Mouse (Mus musculus) heart, embryonic 16.5 days (tissue): ENCODE measurements around the gene Rs1. TPM values are rescaled to one million over a fixed set of nuclear protein-coding genes. Genes with fewer than 3 reads are reported as not detected.
"Not testable (repeated sequence)": the region's sequence is repeated elsewhere in the genome, so short reads cannot be mapped to it uniquely, and the experiment has no call there.

Experiments
- ATAC-seq: fragments of 200-750 bp; cut with Nextera tagmentation; replicated peaks from 2 replicates; pipeline ENCODE4 v1.8.0; 2017; ENCODE audit warnings: moderate number of reproducible peaks; ENCODE audit not compliant: insufficient read depth, low FRiP score; ENCODE audit errors: extremely low read depth
- H3K27ac ChIP-seq: fragments of 300-500 bp; sonication (generic); 2 replicates; pipeline ENCODE4 v1.5.1; 2014; ENCODE audit warnings: mild to moderate bottlenecking, low read length, control low read depth, moderate library complexity
- H3K27me3 ChIP-seq: fragments of 300-500 bp; sonication (generic); 2 replicates; pipeline ENCODE4 v1.6.1; 2014; ENCODE audit warnings: low read length, mixed read lengths; ENCODE audit not compliant: control insufficient read depth, insufficient read depth
- H3K36me3 ChIP-seq: fragments of 300-500 bp; sonication (generic); 2 replicates; pipeline ENCODE4 v1.6.1; 2014; ENCODE audit not compliant: control insufficient read depth, insufficient read depth
- H3K4me1 ChIP-seq: fragments of 300-500 bp; sonication (generic); 2 replicates; pipeline ENCODE4 v1.6.1; 2014; ENCODE audit warnings: low read length, mixed read lengths; ENCODE audit not compliant: control insufficient read depth, insufficient read depth
- H3K4me2 ChIP-seq: fragments of 300-500 bp; sonication (generic); 2 replicates; pipeline ENCODE4 v1.6.1; 2014; ENCODE audit warnings: low read depth, mild to moderate bottlenecking, control low read depth, low read length
- H3K4me3 ChIP-seq: fragments of 300-500 bp; sonication (generic); 2 replicates; pipeline ENCODE4 v1.5.1; 2014; ENCODE audit warnings: mild to moderate bottlenecking, control low read depth, low read length
- H3K9ac ChIP-seq: fragments of 300-500 bp; sonication (generic); 2 replicates; pipeline ENCODE4 v1.6.1; 2014; ENCODE audit warnings: low read length, control low read depth
- H3K9me3 ChIP-seq: fragments of 300-500 bp; sonication (generic); replicated peaks from 2 replicates; pipeline ENCODE4 v1.6.1; 2016; ENCODE audit warnings: low read length; ENCODE audit not compliant: control insufficient read depth
- WGBS: fragments of 180-500 bp; shearing (Covaris S2); extraction: QIAGEN DNeasy Blood & Tissue Kit; methylation state at CpG from one replicate; pipeline ENCODE4 v1.1.7; 2014; 5-methylcytosine and 5-hydroxymethylcytosine counted together
- polyA plus RNA-seq: library from polyadenylated mRNA; unstranded; fragments of >200 nt; fragmentation: Nextera tagmentation; extraction: Ambion mirVana; gene quantifications from 2 replicates; pipeline ENCODE4 v1.2.1, GENCODE M21; 2015

Gene Rs1
- 0.02 TPM in 1 of 2 replicates, not detected in the other for polyA plus RNA-seq

DNA sequence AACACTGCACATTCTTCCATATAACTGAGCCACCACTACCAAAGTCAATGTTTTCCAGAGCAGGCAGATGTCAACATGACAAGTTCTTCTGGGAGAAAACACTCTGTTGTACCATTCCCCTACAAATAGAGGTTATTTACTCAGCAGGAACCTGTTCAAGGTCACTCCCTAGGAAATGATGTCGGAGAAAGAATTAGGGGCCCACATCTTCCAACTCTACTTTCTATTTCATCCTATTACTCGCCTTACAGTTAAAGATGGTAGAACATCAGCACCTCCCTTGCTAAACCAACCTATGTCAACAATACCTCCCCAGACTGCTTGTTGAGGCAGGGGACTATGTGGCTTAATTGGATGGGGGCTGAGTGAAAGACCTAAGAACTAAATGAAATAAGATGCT, at the start of gene Rs1:
Gene Rs1, plus strand, starts transcription at position 301 of the 400 bp plus-strand sequence.
- no peak for ATAC-seq
- Histone ChIP-seq H3K4me2 (peak within 1 kb of the TSS; percentile 52), H3K36me3 (no peaks in the 10 kb centered on the region), H3K4me1 (no peaks in the 10 kb centered on the region), H3K27ac (no peak within 1 kb of the TSS), H3K9me3 (no peaks in the 10 kb centered on the region), H3K4me3 (peak within 1 kb of the TSS; percentile 60), H3K27me3 (no peaks in the 10 kb centered on the region), H3K9ac (no peak within 1 kb of the TSS)
- WGBS, result 80% methylated on average over 2 of the region's 2 CpGs

DNA sequence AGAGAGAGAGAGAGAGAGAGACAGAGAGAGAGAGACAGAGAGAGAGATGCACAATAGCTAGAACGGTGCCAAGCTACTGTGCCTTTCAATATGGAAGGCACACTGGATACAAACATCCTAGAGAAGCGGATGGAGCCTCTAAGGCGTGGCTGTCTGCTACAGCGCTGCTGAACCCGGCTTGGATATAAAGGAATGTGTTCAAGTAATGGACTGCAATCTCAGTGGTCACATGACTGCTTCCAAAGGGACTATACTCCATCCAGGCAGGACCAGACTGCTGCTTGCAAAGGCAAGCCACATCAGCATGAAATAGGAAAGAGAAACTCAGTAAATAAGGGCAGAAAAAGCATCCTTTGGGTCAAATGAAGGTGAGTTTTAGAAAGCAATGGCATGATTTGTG, 32.2 kb upstream of the Rs1 start, which contains the start of gene Ppef1:
Gene Ppef1, minus strand, starts transcription at position 116 of the 400 bp plus-strand sequence.
- ATAC-seq, result no peak
- 53% methylated on average over 5 of the region's 5 CpGs for WGBS

GRCm38 (mm10) chrX:160745399-160745798, 22.4 kb upstream of the Rs1 start:
- no peak overlapping the region for H3K9ac ChIP-seq
- H3K27me3 ChIP-seq, result no peaks in the 10 kb centered on the region
- H3K27ac ChIP-seq, result no peak overlapping the region
- 55% methylated on average over 1 of the region's 1 CpGs for WGBS
- no peaks in the 10 kb centered on the region for H3K4me1 ChIP-seq
- no peaks in the 10 kb centered on the region; the same call in 1 of the 2 replicates for H3K9me3 ChIP-seq
- H3K4me3 ChIP-seq, result no peak overlapping the region
- no peak overlapping the region for H3K4me2 ChIP-seq
- H3K36me3 ChIP-seq, result no peaks in the 10 kb centered on the region
- no peak for ATAC-seq

More for the DNA sequence above, 32.2 kb upstream of the Rs1 start, which contains the start of gene Ppef1:
- no peaks in the 10 kb centered on the region for H3K36me3 ChIP-seq
- 0 out of 2 replicates have a peak, but pooled peaks cover 2% of the 10 kb centered on the region for H3K27me3 ChIP-seq
- H3K4me1 ChIP-seq, result no peaks in the 10 kb centered on the region
- no peak within 1 kb of the TSS for H3K4me2 ChIP-seq
- H3K4me3 ChIP-seq, result no peak within 1 kb of the TSS
- no peak within 1 kb of the TSS for H3K27ac ChIP-seq
- no peak within 1 kb of the TSS for H3K9ac ChIP-seq
- no peaks in the 10 kb centered on the region for H3K9me3 ChIP-seq

DNA sequence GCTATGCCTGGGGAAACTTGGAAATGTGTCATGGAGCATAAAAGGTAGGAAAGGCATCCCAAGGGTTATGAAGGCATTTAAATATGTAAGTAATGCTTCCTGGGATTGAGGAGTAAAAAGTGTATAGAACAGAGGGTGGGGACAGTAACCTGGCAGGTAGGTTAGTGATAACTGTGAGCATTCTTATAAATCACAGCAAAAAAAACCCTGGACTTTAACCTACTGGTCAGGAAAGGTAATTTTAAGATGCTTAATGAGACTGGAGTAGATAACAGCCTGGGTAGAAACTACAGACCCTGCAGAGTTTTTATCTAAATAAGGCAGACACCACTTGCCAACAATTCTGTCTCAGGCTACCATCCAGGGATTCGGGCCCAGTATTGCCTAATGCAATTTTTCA, 19.2 kb upstream of the Rs1 start:
- no peak overlapping the region for H3K4me3 ChIP-seq
- no peaks in the 10 kb centered on the region; the same call in 1 of the 2 replicates for H3K9me3 ChIP-seq
- H3K4me1 ChIP-seq, result no peaks in the 10 kb centered on the region
- H3K4me2 ChIP-seq, result no peak overlapping the region
- no peak overlapping the region for H3K9ac ChIP-seq
- H3K27ac ChIP-seq, result no peak overlapping the region
- no peak for ATAC-seq
- no peaks in the 10 kb centered on the region for H3K36me3 ChIP-seq
- H3K27me3 ChIP-seq, result no peaks in the 10 kb centered on the region
- 43% methylated on average over 1 of the region's 1 CpGs for WGBS

DNA sequence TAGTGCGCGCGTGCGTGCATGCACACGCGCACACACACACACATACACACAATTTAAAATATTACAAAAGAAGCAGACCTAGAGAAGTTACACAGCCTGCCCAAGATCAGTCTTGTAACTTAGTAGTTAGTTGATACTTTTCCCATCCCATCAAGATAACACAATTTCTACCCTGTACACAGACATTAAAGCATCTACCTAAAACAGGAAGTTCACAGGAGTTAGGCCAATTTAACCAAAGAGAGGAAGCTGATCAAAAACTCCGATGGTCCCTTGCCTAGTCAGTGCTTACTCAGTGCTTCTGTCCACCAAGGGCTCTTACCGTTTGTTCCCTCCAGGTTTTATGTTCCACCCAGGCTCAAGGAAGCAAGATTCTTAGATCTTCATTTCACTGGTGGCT, 17.0 kb upstream of the Rs1 start:
- no peak for ATAC-seq
- Histone ChIP-seq H3K4me1 (no peaks in the 10 kb centered on the region), H3K9me3 (no peaks in the 10 kb centered on the region), H3K27me3 (no peaks in the 10 kb centered on the region), H3K9ac (no peak overlapping the region), H3K4me3 (no peak overlapping the region), H3K36me3 (no peaks in the 10 kb centered on the region), H3K27ac (no peak overlapping the region), H3K4me2 (no peak overlapping the region)
- WGBS, result 89% methylated on average over 8 of the region's 8 CpGs

DNA sequence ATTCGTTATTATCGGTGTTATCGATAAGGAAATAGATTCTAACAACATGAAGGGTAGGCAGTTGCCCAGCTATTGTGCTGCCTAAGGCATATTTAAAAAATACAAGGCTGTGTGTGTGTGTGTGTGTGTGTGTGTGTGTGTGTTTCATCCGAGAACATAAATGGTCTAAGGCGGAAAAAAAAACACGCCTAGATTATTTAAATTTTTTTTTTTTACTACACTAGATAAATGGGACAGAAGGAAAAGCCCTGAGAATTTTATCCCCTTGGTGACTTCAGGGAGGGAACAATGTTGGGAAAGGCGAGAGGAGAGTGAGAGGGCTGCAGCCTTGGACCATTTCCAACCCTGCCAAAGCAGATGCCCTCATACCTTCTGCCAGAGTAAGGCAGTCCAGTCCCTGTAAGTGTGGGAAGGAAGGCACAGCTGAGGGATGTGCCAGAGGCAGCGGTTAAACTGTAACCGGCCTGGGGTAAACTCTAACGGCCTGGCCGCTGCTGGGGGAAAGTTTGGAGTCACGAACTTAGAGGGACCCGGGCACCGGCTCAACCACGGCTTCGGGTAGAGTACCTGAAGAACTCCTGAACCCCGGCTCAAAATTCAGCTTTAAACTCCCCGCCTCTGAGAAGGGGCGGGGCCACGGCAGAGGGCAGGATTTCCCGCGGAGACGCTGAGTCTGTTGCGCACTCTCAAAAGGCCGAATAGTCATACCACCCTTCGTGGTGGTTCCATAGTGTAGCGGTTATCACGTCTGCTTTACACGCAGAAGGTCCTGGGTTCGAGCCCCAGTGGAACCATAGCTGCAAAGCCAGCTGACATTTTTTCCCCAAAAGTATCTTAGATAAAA, 2.2 kb upstream of the Rs1 start:
- WGBS, result 20% methylated on average over 30 of the region's 30 CpGs
- no peaks in the 10 kb centered on the region for H3K4me1 ChIP-seq
- H3K27me3 ChIP-seq, result no peaks in the 10 kb centered on the region
- ATAC-seq, result peak; percentile 92
- H3K27ac ChIP-seq, result peak overlapping the region; percentile 15
- H3K4me3 ChIP-seq, result peak overlapping the region; percentile 60
- peak overlapping the region; percentile 52 for H3K4me2 ChIP-seq
- H3K36me3 ChIP-seq, result no peaks in the 10 kb centered on the region
- no peaks in the 10 kb centered on the region for H3K9me3 ChIP-seq
- peak overlapping the region; percentile 43 for H3K9ac ChIP-seq

- Histone ChIP-seq H3K4me3 (peak overlapping the region; percentile 60), H3K27me3 (no peaks in the 10 kb centered on the region), H3K27ac (peak overlapping the region; percentile 15), H3K9ac (peak overlapping the region; percentile 5), H3K9me3 (no peaks in the 10 kb centered on the region), H3K4me2 (peak overlapping the region; percentile 52), H3K4me1 (no peaks in the 10 kb centered on the region), H3K36me3 (no peaks in the 10 kb centered on the region)
- ATAC-seq, result peak; percentile 88
- WGBS, result 21% methylated on average over 15 of the region's 15 CpGs
Observed at GRCm38 (mm10) chrX:160766233-160766616, 1.6 kb upstream of the Rs1 start.

- ATAC-seq, H3K27me3 ChIP-seq, H3K9ac ChIP-seq, H3K9me3 ChIP-seq, H3K4me2 ChIP-seq, H3K4me3 ChIP-seq, H3K4me1 ChIP-seq, H3K36me3 ChIP-seq, H3K27ac ChIP-seq: not testable (repeated sequence)
- 97% methylated on average over 5 of the region's 5 CpGs for WGBS
Observed at GRCm38 (mm10) chrX:160769622-160770021, 1.8 kb downstream of the Rs1 start.

- ATAC-seq, result no peak
- H3K4me1 ChIP-seq, result peaks cover 3% of the 10 kb centered on the region; the same call in 1 of the 2 replicates
- H3K4me3 ChIP-seq, result no peak overlapping the region
- no peaks in the 10 kb centered on the region for H3K9me3 ChIP-seq
- no peaks in the 10 kb centered on the region for H3K27me3 ChIP-seq
- no peak overlapping the region for H3K4me2 ChIP-seq
- H3K9ac ChIP-seq, result no peak overlapping the region
- H3K27ac ChIP-seq, result no peak overlapping the region
- H3K36me3 ChIP-seq, result no peaks in the 10 kb centered on the region
- 32% methylated on average over 1 of the region's 1 CpGs for WGBS
Observed at GRCm38 (mm10) chrX:160773033-160773432, 5.2 kb downstream of the Rs1 start.
